Mouse (Mus musculus): ENCODE data around the gene Tmem156. TPM values are rescaled to one million over a fixed set of nuclear protein-coding genes. Genes with fewer than 3 reads are reported as not detected.

Gene Tmem156
- not detected in 2 replicates for polyA plus RNA-seq (2016; fragmentation: Nextera tagmentation; extraction: Ambion mirVana)

GRCm38 (mm10) chr5:65091921-65092320 lies at the start of gene Tmem156:
TSS of gene Tmem156 (minus strand) at chr5:65092132.
- ATAC-seq (ENCODE audit: low FRiP score) = no peak
- no peaks in the 10 kb centered on the region for H3K9me3 ChIP-seq (replicated peaks)
- 81% methylated on average over 5 of the region's 5 CpGs for WGBS
- no peaks in the 10 kb centered on the region for H3K36me3 ChIP-seq
- no peak within 1 kb of the TSS for H3K9ac ChIP-seq
- H3K4me1 ChIP-seq = peaks cover 3% of the 10 kb centered on the region; the same call in 1 of the 2 replicates
- no peak within 1 kb of the TSS for H3K4me3 ChIP-seq
- no peak within 1 kb of the TSS for H3K4me2 ChIP-seq (replicated peaks)
- peaks cover 3% of the 10 kb centered on the region; the same call in 1 of the 2 replicates for H3K27me3 ChIP-seq
- no peak within 1 kb of the TSS for H3K27ac ChIP-seq

- H3K27ac ChIP-seq = no peak overlapping the region
- H3K4me1 ChIP-seq = no peaks in the 10 kb centered on the region
- no peak overlapping the region for H3K4me3 ChIP-seq
- H3K9me3 ChIP-seq (replicated peaks) = no peaks in the 10 kb centered on the region
- no peak overlapping the region for H3K9ac ChIP-seq
- no peaks in the 10 kb centered on the region for H3K27me3 ChIP-seq
- H3K36me3 ChIP-seq = peaks cover 22% of the 10 kb centered on the region
- ATAC-seq (ENCODE audit: low FRiP score) = no peak
- H3K4me2 ChIP-seq (replicated peaks) = no peak overlapping the region
- WGBS = 93% methylated on average over 8 of the region's 8 CpGs
Measured at GRCm38 (mm10) chr5:65141242-65141641, 49.3 kb upstream of the Tmem156 start.

GRCm38 (mm10) chr5:65137073-65137472 lies 45.1 kb upstream of the Tmem156 start:
- WGBS = 92% methylated on average over 6 of the region's 6 CpGs
- H3K4me1 ChIP-seq = no peaks in the 10 kb centered on the region; the same call in 1 of the 2 replicates
- no peak overlapping the region for H3K27ac ChIP-seq
- H3K4me2 ChIP-seq (replicated peaks) = no peak overlapping the region
- no peak overlapping the region for H3K9ac ChIP-seq
- no peak overlapping the region for H3K4me3 ChIP-seq
- no peaks in the 10 kb centered on the region for H3K27me3 ChIP-seq
- no peak for ATAC-seq (ENCODE audit: low FRiP score)
- no peaks in the 10 kb centered on the region for H3K9me3 ChIP-seq (replicated peaks)
- H3K36me3 ChIP-seq = peaks cover 7% of the 10 kb centered on the region

- H3K9ac ChIP-seq = no peak overlapping the region
Measured at GRCm38 (mm10) chr5:65136159-65136558, 44.2 kb upstream of the Tmem156 start.

GRCm38 (mm10) chr5:65131211-65131879 lies 39.4 kb upstream of the Tmem156 start:
- H3K4me2 ChIP-seq (replicated peaks) = peak overlapping the region; percentile 66
- H3K36me3 ChIP-seq = no peaks in the 10 kb centered on the region
- H3K27ac ChIP-seq = peak overlapping the region; percentile 78
- H3K4me3 ChIP-seq = peak overlapping the region; percentile 53
- 10% methylated on average over 20 of the region's 20 CpGs for WGBS
- no peaks in the 10 kb centered on the region for H3K9me3 ChIP-seq (replicated peaks)
- H3K4me1 ChIP-seq = no peaks in the 10 kb centered on the region; the same call in none of the 2 replicates
- peak; percentile 20; the same call in 1 of the 2 replicates for ATAC-seq (ENCODE audit: low FRiP score)
- peak overlapping the region; percentile 55 for H3K9ac ChIP-seq
- H3K27me3 ChIP-seq = no peaks in the 10 kb centered on the region

More at GRCm38 (mm10) chr5:65136159-65136558, 44.2 kb upstream of the Tmem156 start:
- Histone ChIP-seq H3K36me3 (0 out of 2 replicates have a peak, but pooled peaks cover under 1% of the 10 kb centered on the region), H3K4me2 (replicated peaks) (no peak overlapping the region), H3K27me3 (no peaks in the 10 kb centered on the region), H3K4me1 (no peaks in the 10 kb centered on the region; the same call in none of the 2 replicates), H3K9me3 (replicated peaks) (no peaks in the 10 kb centered on the region), H3K27ac (no peak overlapping the region), H3K4me3 (no peak overlapping the region)
- WGBS = 85% methylated on average over 7 of the region's 7 CpGs
- no peak for ATAC-seq (ENCODE audit: low FRiP score)

- Histone ChIP-seq H3K4me3 (peak overlapping the region; percentile 53), H3K4me2 (replicated peaks) (peak overlapping the region; percentile 66), H3K9me3 (replicated peaks) (no peaks in the 10 kb centered on the region), H3K27me3 (no peaks in the 10 kb centered on the region), H3K36me3 (no peaks in the 10 kb centered on the region), H3K27ac (peak overlapping the region; percentile 78), H3K9ac (peak overlapping the region; percentile 55), H3K4me1 (no peaks in the 10 kb centered on the region; the same call in 1 of the 2 replicates)
- WGBS = 4% methylated on average over 12 of the region's 12 CpGs
- peak; percentile 95 for ATAC-seq (ENCODE audit: low FRiP score)
Measured at GRCm38 (mm10) chr5:65130528-65131210, 38.7 kb upstream of the Tmem156 start.

- no peak overlapping the region for H3K4me2 ChIP-seq (replicated peaks)
- no peak overlapping the region for H3K4me3 ChIP-seq
- ATAC-seq (ENCODE audit: low FRiP score) = no peak
- H3K9me3 ChIP-seq (replicated peaks) = no peaks in the 10 kb centered on the region
- no peak overlapping the region for H3K27ac ChIP-seq
- no peaks in the 10 kb centered on the region for H3K27me3 ChIP-seq
- WGBS = 86% methylated on average over 2 of the region's 2 CpGs
- no peak overlapping the region for H3K9ac ChIP-seq
- H3K4me1 ChIP-seq = no peaks in the 10 kb centered on the region; the same call in 1 of the 2 replicates
- H3K36me3 ChIP-seq = no peaks in the 10 kb centered on the region
Measured at GRCm38 (mm10) chr5:65128481-65128880, 36.5 kb upstream of the Tmem156 start.

- 92% methylated on average over 1 of the region's 1 CpGs for WGBS
- Histone ChIP-seq H3K27me3 (no peaks in the 10 kb centered on the region), H3K4me1 (no peaks in the 10 kb centered on the region), H3K27ac (no peak overlapping the region), H3K36me3 (no peaks in the 10 kb centered on the region), H3K4me2 (replicated peaks) (no peak overlapping the region), H3K9ac (no peak overlapping the region), H3K9me3 (replicated peaks) (no peaks in the 10 kb centered on the region), H3K4me3 (no peak overlapping the region)
- ATAC-seq (ENCODE audit: low FRiP score) = no peak
Measured at GRCm38 (mm10) chr5:65126137-65126536, 34.2 kb upstream of the Tmem156 start.

- no peaks in the 10 kb centered on the region for H3K9me3 ChIP-seq (replicated peaks)
- no peak overlapping the region for H3K4me2 ChIP-seq (replicated peaks)
- 90% methylated on average over 3 of the region's 3 CpGs for WGBS
- no peaks in the 10 kb centered on the region for H3K4me1 ChIP-seq
- ATAC-seq (ENCODE audit: low FRiP score) = no peak
- no peak overlapping the region for H3K9ac ChIP-seq
- no peaks in the 10 kb centered on the region for H3K27me3 ChIP-seq
- H3K4me3 ChIP-seq = no peak overlapping the region
- H3K27ac ChIP-seq = no peak overlapping the region
- no peaks in the 10 kb centered on the region for H3K36me3 ChIP-seq
Measured at GRCm38 (mm10) chr5:65122616-65123015, 30.7 kb upstream of the Tmem156 start.

GRCm38 (mm10) chr5:65119918-65120317 lies 28.0 kb upstream of the Tmem156 start:
- H3K27me3 ChIP-seq = no peaks in the 10 kb centered on the region
- no peak overlapping the region for H3K4me2 ChIP-seq (replicated peaks)

GRCm38 (mm10) chr5:65119495-65119894 lies 27.6 kb upstream of the Tmem156 start:
- no peak overlapping the region for H3K4me2 ChIP-seq (replicated peaks)
- 90% methylated on average over 1 of the region's 1 CpGs for WGBS

More at GRCm38 (mm10) chr5:65119918-65120317, 28.0 kb upstream of the Tmem156 start:
- Histone ChIP-seq H3K36me3 (peaks cover 6% of the 10 kb centered on the region), H3K9me3 (replicated peaks) (no peaks in the 10 kb centered on the region), H3K9ac (no peak overlapping the region), H3K4me1 (no peaks in the 10 kb centered on the region), H3K27ac (no peak overlapping the region), H3K4me3 (no peak overlapping the region)
- no peak for ATAC-seq (ENCODE audit: low FRiP score)
- 65% methylated on average over 3 of the region's 3 CpGs for WGBS

GRCm38 (mm10) chr5:65116789-65117188 lies 24.9 kb upstream of the Tmem156 start:
- WGBS = 100% methylated on average over 2 of the region's 2 CpGs
- Histone ChIP-seq H3K36me3 (peaks cover 6% of the 10 kb centered on the region), H3K27ac (no peak overlapping the region), H3K9ac (no peak overlapping the region), H3K4me1 (no peaks in the 10 kb centered on the region), H3K4me2 (replicated peaks) (no peak overlapping the region), H3K9me3 (replicated peaks) (no peaks in the 10 kb centered on the region), H3K4me3 (no peak overlapping the region), H3K27me3 (no peaks in the 10 kb centered on the region)
- no peak for ATAC-seq (ENCODE audit: low FRiP score)

More at GRCm38 (mm10) chr5:65119495-65119894, 27.6 kb upstream of the Tmem156 start:
- H3K4me3 ChIP-seq = no peak overlapping the region
- H3K27ac ChIP-seq = no peak overlapping the region
- no peaks in the 10 kb centered on the region for H3K9me3 ChIP-seq (replicated peaks)
- no peak for ATAC-seq (ENCODE audit: low FRiP score)
- H3K9ac ChIP-seq = no peak overlapping the region
- H3K36me3 ChIP-seq = peaks cover 6% of the 10 kb centered on the region
- no peaks in the 10 kb centered on the region for H3K4me1 ChIP-seq
- no peaks in the 10 kb centered on the region for H3K27me3 ChIP-seq

Data from hindbrain, embryonic 12.5 days (tissue).